Mouse (Mus musculus): Measurements from ENCODE around the gene Trnau1ap. TPM values are rescaled to one million over a fixed set of nuclear protein-coding genes. Genes with fewer than 3 reads are reported as not detected.

The Trnau1ap gene
- 79.5 and 86.2 TPM in 2 replicates for polyA plus RNA-seq (2014; fragmentation: Nextera tagmentation; extraction: Ambion mirVana)

DNA sequence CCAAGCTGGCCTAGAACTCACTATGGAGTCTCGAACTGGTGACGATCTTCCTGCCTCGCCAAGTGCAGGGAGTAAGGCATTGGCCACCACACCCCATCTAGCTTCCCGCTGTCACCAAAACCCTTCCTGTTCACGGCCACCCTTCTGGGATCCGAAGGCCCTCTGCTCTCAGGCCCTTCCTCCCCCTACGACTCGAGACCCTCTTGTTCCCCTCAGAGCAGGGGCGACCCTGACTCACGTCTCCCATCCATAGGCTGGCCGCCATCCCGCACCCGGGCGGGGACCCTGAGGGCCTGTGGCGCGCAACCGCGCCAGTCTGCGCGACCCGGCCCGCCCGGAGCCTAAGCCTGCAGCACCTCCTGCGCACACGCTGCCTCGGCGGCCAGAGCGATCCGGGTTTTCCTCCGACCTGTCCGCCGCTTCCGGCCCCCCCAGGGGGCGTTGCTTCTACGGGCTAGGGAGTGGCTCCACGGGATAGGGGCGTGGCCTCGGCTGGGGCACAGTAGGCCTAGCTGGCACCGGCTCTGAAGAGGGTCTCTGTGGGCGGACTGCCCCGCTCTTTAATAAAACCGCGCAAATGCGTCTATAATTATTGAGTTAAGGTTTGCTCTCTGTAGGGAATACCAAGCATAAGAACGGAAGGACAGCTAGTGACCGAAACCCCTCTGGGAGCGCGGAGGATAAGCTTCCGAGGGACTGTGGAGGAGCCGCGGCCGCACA lies at the start of gene Trnau1ap:
TSS of gene Trnau1ap (minus strand) at position 424 of the 720 bp plus-strand sequence.
- ATAC-seq (ENCODE audit: low FRiP score, low TSS enrichment) = peak; percentile 96

DNA sequence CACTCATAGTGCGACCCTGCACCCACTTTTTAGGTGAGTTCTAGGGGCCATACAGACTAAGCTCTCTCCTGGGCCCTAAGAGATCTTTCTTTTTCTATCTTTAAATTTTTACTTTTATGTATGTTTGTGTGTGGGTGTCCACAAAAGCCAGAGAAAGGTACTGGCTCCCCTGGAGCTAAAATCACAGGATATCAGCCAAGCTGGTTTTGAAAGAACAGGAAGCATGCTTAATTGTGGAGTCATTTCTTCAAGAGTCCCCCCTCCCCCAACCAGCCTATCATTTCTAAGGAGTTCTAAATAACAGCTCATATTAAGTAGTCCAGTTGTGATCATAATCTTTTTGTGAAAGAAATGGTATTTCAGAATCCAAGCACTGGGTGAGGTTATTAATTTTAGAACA lies 44.5 kb upstream of the Trnau1ap start:
- H3K36me3 ChIP-seq (ENCODE audit: control insufficient read depth, insufficient read depth, low read length) = peaks cover 74% of the 10 kb centered on the region
- no peak overlapping the region for H3K4me2 ChIP-seq (replicated peaks; ENCODE audit: low read depth, low read length)
- H3K27ac ChIP-seq (ENCODE audit: low read depth, low read length) = no peak overlapping the region
- H3K9me3 ChIP-seq (ENCODE audit: control insufficient read depth, low read length) = no peaks in the 10 kb centered on the region
- no peak overlapping the region for H3K4me3 ChIP-seq (ENCODE audit: low read length)
- H3K27me3 ChIP-seq (ENCODE audit: control insufficient read depth, insufficient read depth, low read length) = no peaks in the 10 kb centered on the region
- no peak for ATAC-seq (ENCODE audit: low FRiP score, low TSS enrichment)
- H3K4me1 ChIP-seq (ENCODE audit: control insufficient read depth, insufficient read depth, low read length) = no peaks in the 10 kb centered on the region
- 90% methylated on average over 1 of the region's 1 CpGs for WGBS
- no peak overlapping the region for H3K9ac ChIP-seq (ENCODE audit: low read depth, low read length)

More for the DNA sequence above, at the start of gene Trnau1ap:
- Histone ChIP-seq H3K27ac (ENCODE audit: low read depth, low read length) (peak within 1 kb of the TSS; percentile 85), H3K9ac (ENCODE audit: low read depth, low read length) (peak within 1 kb of the TSS; percentile 80), H3K9me3 (ENCODE audit: control insufficient read depth, low read length) (no peaks in the 10 kb centered on the region), H3K4me2 (replicated peaks; ENCODE audit: low read depth, low read length) (peak within 1 kb of the TSS; percentile 51), H3K27me3 (ENCODE audit: control insufficient read depth, insufficient read depth, low read length) (no peaks in the 10 kb centered on the region), H3K4me1 (ENCODE audit: control insufficient read depth, insufficient read depth, low read length) (peaks cover 7% of the 10 kb centered on the region), H3K36me3 (ENCODE audit: control insufficient read depth, insufficient read depth, low read length) (peaks cover 37% of the 10 kb centered on the region), H3K4me3 (ENCODE audit: low read length) (peak within 1 kb of the TSS; percentile 64)
- WGBS = under 1% methylated on average over 52 of the region's 52 CpGs

DNA sequence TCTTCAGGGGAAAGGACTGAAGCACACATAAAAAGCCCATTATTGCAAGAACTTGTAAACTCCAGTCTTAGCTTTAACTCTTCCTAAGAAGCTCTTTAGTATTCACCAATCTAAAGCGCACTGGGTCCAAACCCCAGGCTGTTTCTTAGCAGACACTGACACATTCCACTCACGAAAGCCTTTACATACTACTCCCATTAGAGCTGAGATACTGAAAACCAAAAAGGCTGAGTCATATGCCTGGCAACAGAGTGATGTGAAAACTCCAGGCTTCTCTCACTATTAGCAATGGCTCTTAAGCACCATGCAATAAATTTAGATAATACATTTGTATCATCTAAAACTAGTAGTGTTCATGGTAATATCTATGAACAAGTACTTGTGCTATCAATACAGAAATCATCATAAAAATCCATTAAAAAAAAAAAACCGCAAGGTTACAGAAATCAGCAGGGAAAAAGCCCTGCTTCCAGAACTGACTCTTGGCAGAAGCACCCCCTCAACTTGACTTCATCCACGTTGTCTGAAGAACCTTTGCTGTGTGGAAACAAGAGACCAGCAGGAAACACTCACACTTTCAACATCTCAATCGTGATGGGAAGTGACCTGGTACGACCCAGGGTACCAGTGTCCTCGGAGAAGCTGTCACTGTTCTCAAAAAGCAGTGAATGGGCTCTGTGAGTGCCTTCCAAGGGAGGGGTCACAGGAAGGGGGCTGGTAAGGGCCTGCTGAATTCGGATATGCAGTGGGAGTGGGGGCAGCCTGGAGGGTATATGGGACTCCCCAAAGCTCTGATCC lies 40.8 kb upstream of the Trnau1ap start:
- Histone ChIP-seq H3K27me3 (ENCODE audit: control insufficient read depth, insufficient read depth, low read length) (no peaks in the 10 kb centered on the region), H3K36me3 (ENCODE audit: control insufficient read depth, insufficient read depth, low read length) (peaks cover 85% of the 10 kb centered on the region), H3K9me3 (ENCODE audit: control insufficient read depth, low read length) (no peaks in the 10 kb centered on the region), H3K27ac (ENCODE audit: low read depth, low read length) (no peak overlapping the region), H3K4me2 (replicated peaks; ENCODE audit: low read depth, low read length) (no peak overlapping the region), H3K9ac (ENCODE audit: low read depth, low read length) (no peak overlapping the region), H3K4me3 (ENCODE audit: low read length) (no peak overlapping the region), H3K4me1 (ENCODE audit: control insufficient read depth, insufficient read depth, low read length) (no peaks in the 10 kb centered on the region)
- no peak for ATAC-seq (ENCODE audit: low FRiP score, low TSS enrichment)
- WGBS = 79% methylated on average over 8 of the region's 8 CpGs

DNA sequence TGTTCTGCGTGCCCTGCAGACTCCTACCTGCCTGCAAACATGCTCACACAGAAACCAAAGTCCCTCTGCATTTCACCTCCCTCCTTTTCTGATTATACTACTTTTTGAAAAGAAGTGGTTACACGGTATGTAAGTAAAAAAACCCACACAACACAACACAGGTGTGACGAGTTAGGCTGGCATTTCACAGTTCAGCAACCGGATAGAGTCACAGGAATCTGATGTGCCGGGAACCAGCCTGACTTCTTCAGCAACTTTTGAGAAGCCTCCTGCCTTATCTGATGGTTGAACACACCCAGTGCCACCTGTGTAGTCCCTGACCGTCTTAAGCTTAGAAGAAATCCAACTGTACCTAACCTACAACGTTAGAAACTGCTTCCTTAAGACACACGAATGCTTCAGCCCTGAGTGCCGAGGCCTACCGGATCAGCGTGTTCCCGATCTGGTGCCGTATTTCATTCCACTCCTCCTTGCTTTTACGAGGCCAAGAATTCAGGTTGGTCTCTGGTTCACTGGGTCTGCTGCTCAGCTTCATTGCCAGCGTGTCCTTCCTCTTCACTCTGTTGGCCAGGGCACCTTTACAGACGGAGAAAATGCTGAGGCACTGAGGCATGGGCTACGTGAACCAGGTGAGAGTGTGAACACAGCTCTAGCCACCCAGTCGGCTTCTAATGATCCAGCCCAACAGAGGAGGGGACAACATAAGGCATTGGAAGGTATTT lies 38.3 kb upstream of the Trnau1ap start:
- Histone ChIP-seq H3K9me3 (ENCODE audit: control insufficient read depth, low read length) (no peaks in the 10 kb centered on the region), H3K4me1 (ENCODE audit: control insufficient read depth, insufficient read depth, low read length) (no peaks in the 10 kb centered on the region), H3K27ac (ENCODE audit: low read depth, low read length) (no peak overlapping the region), H3K4me3 (ENCODE audit: low read length) (no peak overlapping the region), H3K36me3 (ENCODE audit: control insufficient read depth, insufficient read depth, low read length) (peaks cover 88% of the 10 kb centered on the region), H3K4me2 (replicated peaks; ENCODE audit: low read depth, low read length) (no peak overlapping the region), H3K27me3 (ENCODE audit: control insufficient read depth, insufficient read depth, low read length) (no peaks in the 10 kb centered on the region), H3K9ac (ENCODE audit: low read depth, low read length) (no peak overlapping the region)
- peak; percentile 66; the same call in 1 of the 2 replicates for ATAC-seq (ENCODE audit: low FRiP score, low TSS enrichment)
- WGBS = 65% methylated on average over 18 of the region's 18 CpGs

DNA sequence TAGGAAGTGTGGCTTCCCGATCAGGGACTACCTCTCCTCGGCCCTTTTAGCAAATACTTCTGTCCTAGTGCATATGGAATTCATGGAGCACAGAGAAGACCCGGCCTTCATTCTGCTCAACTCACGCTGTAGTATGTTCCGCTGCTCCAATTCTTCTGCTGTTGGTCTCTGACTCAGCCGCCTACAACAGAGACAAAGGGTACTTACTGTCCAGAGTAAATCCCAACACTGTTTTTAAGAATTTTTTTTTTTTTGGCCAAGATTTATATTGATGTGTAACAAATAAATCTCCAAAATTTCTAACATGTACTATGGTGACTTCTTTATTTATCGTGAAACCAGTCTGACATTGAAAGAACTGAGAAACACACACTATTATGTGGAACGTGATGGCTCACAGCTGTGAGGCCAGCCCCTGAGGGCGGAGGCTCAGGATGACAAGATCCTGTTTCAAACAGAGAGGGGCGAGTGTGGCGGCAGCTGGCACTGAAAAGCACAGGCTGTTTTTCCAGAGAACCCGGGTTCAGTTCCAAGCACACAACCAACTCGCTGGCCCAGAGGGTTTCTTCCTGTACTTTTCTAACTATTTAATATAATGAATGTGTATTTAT lies 36.2 kb upstream of the Trnau1ap start:
- WGBS = 63% methylated on average over 13 of the region's 13 CpGs
- Histone ChIP-seq H3K36me3 (ENCODE audit: control insufficient read depth, insufficient read depth, low read length) (peaks cover 83% of the 10 kb centered on the region), H3K27ac (ENCODE audit: low read depth, low read length) (no peak overlapping the region)

DNA sequence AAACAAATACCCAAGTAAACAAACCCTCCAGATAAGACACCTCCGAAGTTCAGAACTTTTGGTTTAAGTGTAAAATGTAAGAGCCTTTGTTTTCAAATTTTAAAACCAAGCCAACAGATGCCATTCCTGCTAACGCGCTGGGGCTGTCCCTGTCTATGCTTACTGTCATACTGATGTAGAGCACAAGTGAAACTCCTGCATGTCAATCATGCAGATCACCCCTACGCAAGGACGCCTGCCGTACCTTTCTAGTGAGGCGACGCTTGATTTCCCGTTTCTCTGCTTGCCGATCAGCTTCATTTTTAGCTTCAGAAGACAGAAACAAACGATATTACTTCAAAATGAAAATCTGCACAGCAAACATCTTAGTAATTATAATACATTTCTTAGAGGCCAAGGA lies 34.1 kb upstream of the Trnau1ap start:
- Histone ChIP-seq H3K4me3 (ENCODE audit: low read length) (no peak overlapping the region), H3K4me1 (ENCODE audit: control insufficient read depth, insufficient read depth, low read length) (no peaks in the 10 kb centered on the region), H3K27ac (ENCODE audit: low read depth, low read length) (no peak overlapping the region), H3K4me2 (replicated peaks; ENCODE audit: low read depth, low read length) (no peak overlapping the region), H3K36me3 (ENCODE audit: control insufficient read depth, insufficient read depth, low read length) (peaks cover 79% of the 10 kb centered on the region), H3K9ac (ENCODE audit: low read depth, low read length) (no peak overlapping the region), H3K27me3 (ENCODE audit: control insufficient read depth, insufficient read depth, low read length) (no peaks in the 10 kb centered on the region), H3K9me3 (ENCODE audit: control insufficient read depth, low read length) (no peaks in the 10 kb centered on the region)
- WGBS = 97% methylated on average over 11 of the region's 11 CpGs
- no peak for ATAC-seq (ENCODE audit: low FRiP score, low TSS enrichment)

More for the DNA sequence above, 36.2 kb upstream of the Trnau1ap start:
- H3K9ac ChIP-seq (ENCODE audit: low read depth, low read length) = no peak overlapping the region
- ATAC-seq (ENCODE audit: low FRiP score, low TSS enrichment) = no peak
- H3K4me2 ChIP-seq (replicated peaks; ENCODE audit: low read depth, low read length) = no peak overlapping the region
- no peaks in the 10 kb centered on the region for H3K27me3 ChIP-seq (ENCODE audit: control insufficient read depth, insufficient read depth, low read length)
- H3K4me3 ChIP-seq (ENCODE audit: low read length) = no peak overlapping the region
- H3K9me3 ChIP-seq (ENCODE audit: control insufficient read depth, low read length) = no peaks in the 10 kb centered on the region
- no peaks in the 10 kb centered on the region for H3K4me1 ChIP-seq (ENCODE audit: control insufficient read depth, insufficient read depth, low read length)

DNA sequence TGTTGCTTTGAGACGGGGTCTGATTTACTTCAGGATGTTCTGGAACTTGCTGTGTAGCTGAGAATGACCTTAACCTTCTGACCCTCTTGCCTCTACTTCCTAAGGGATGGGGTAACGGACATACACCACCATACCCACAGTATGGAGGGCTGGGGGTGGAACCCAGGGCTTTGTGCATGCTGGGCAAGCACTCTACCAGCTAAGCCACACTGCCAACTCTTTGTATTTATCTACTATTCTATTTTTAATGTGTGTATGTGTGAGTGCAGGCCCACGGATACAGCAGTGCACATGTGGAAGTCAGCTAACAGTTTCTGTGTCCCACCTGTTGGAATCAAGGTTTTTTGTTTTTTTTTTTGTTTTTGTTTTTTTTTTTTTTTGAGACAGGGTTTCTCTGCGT lies 30.2 kb upstream of the Trnau1ap start:
- H3K9ac ChIP-seq (ENCODE audit: low read depth, low read length) = no peak overlapping the region
- WGBS = 85% methylated on average over 4 of the region's 4 CpGs
- H3K4me2 ChIP-seq (replicated peaks; ENCODE audit: low read depth, low read length) = no peak overlapping the region
- no peak overlapping the region for H3K27ac ChIP-seq (ENCODE audit: low read depth, low read length)
- H3K36me3 ChIP-seq (ENCODE audit: control insufficient read depth, insufficient read depth, low read length) = peaks cover 69% of the 10 kb centered on the region
- ATAC-seq (ENCODE audit: low FRiP score, low TSS enrichment) = no peak
- H3K9me3 ChIP-seq (ENCODE audit: control insufficient read depth, low read length) = no peaks in the 10 kb centered on the region
- H3K4me1 ChIP-seq (ENCODE audit: control insufficient read depth, insufficient read depth, low read length) = no peaks in the 10 kb centered on the region
- H3K4me3 ChIP-seq (ENCODE audit: low read length) = no peak overlapping the region
- H3K27me3 ChIP-seq (ENCODE audit: control insufficient read depth, insufficient read depth, low read length) = no peaks in the 10 kb centered on the region

DNA sequence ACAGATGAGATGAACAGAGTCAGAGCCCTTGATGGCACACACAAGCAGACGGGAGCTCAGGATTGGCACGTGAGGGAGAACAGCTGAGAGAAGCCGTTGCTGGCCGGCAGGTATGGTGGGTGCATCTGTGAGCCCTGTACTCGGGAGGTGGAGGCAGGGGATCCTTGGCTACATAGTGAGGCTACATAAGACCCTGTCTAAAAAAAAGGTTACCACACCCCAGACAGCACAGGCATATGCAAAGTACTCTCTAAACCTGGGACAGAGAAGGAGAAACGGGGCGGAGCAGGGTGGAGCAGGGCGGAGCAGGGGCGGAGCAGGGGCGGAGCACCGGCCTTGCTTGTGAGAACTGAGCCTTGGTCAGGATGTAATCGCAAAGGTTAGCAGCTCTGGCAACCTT lies 26.8 kb upstream of the Trnau1ap start:
- Histone ChIP-seq H3K27ac (ENCODE audit: low read depth, low read length) (no peak overlapping the region), H3K4me2 (replicated peaks; ENCODE audit: low read depth, low read length) (no peak overlapping the region), H3K9me3 (ENCODE audit: control insufficient read depth, low read length) (no peaks in the 10 kb centered on the region), H3K4me3 (ENCODE audit: low read length) (no peak overlapping the region), H3K9ac (ENCODE audit: low read depth, low read length) (no peak overlapping the region), H3K27me3 (ENCODE audit: control insufficient read depth, insufficient read depth, low read length) (no peaks in the 10 kb centered on the region), H3K4me1 (ENCODE audit: control insufficient read depth, insufficient read depth, low read length) (peaks cover 7% of the 10 kb centered on the region), H3K36me3 (ENCODE audit: control insufficient read depth, insufficient read depth, low read length) (peaks cover 54% of the 10 kb centered on the region)
- ATAC-seq (ENCODE audit: low FRiP score, low TSS enrichment) = no peak
- 35% methylated on average over 12 of the region's 12 CpGs for WGBS

Measured in kidney, embryonic 14.5 days (tissue).